Mouse (Mus musculus) megakaryocyte, embryonic 14.5 days (primary cell): Measurements from ENCODE around the gene Adamtsl1.

Experiments used
- FLI1 ChIP-seq: IDR thresholded peaks from 2 replicates; pipeline ENCODE4 v1.6.1; 2012; ENCODE audit warnings: low read length, inconsistent platforms, mixed read lengths
- GATA1 ChIP-seq: IDR thresholded peaks from 3 replicates; pipeline ENCODE4 v1.6.1; 2012; ENCODE audit warnings: mixed read lengths, low read length, inconsistent platforms, borderline replicate concordance

- TF ChIP-seq GATA1 (no peak), FLI1 (no peak)
Observed at GRCm38 (mm10) chr4:85904217-85904616, 390.2 kb downstream of the Adamtsl1 start.
